8 mouse cellular contexts compared by ENCODE assay signal in genomic region chr17:66479813-66480490, GRCm38 (mm10). TPM values are rescaled to one million over a fixed set of nuclear protein-coding genes. Genes with fewer than 3 reads are reported as not detected.
DNase-seq lines count a peak whose midpoint lies in the region; ATAC-seq and TF ChIP-seq lines count a peak whose summit lies in the region.

No protein-coding gene starts in this region.

- peak overlapping the region; percentile 37 for H3K4me2 ChIP-seq in embryonic facial prominence, embryonic 15.5 days (replicated peaks)
- peak overlapping the region; percentile 49 for H3K4me2 ChIP-seq in hindbrain, postnatal 0 days (ENCODE audit: low read depth, low read length)
- H3K4me2 ChIP-seq in midbrain, postnatal 0 days (ENCODE audit: low read depth, low read length, poor library complexity, severe bottlenecking) = peak overlapping the region; percentile 28

- no peak overlapping the region for H3K9ac ChIP-seq in embryonic facial prominence, embryonic 15.5 days
- H3K9ac ChIP-seq in hindbrain, postnatal 0 days (replicated peaks; ENCODE audit: low read length) = no peak overlapping the region
- H3K9ac ChIP-seq in midbrain, postnatal 0 days (replicated peaks; ENCODE audit: low read length, poor library complexity, severe bottlenecking) = no peak overlapping the region

- ATAC-seq in erythroblast, adult 5-6 weeks (replicated peaks; ENCODE audit: low FRiP score, poor library complexity, severe bottlenecking) = no peak
- no peak for ATAC-seq in embryonic facial prominence, embryonic 15.5 days (ENCODE audit: insufficient number of reproducible peaks, low FRiP score, low TSS enrichment, low read depth)
- peak; percentile 19; the same call in 1 of the 2 replicates for ATAC-seq in hindbrain, postnatal 0 days
- peak; percentile 75 for ATAC-seq in midbrain, postnatal 0 days (ENCODE audit: low FRiP score)

- H3K27ac ChIP-seq in embryonic facial prominence, embryonic 15.5 days (replicated peaks) = no peak overlapping the region
- no peak overlapping the region for H3K27ac ChIP-seq in hindbrain, postnatal 0 days
- H3K27ac ChIP-seq in midbrain, postnatal 0 days (ENCODE audit: low read depth, low read length) = no peak overlapping the region

- no peak for TF ChIP-seq CTCF in hindbrain, postnatal 0 days (IDR thresholded peaks at IDR 0.05; ENCODE audit: low read depth)
- no peak for TF ChIP-seq CTCF in midbrain, postnatal 0 days (IDR thresholded peaks at IDR 0.05)

- H3K4me3 ChIP-seq in erythroblast, embryonic 14.5 days (replicated peaks) = peak overlapping the region; percentile 58
- peak overlapping the region; percentile 20 for H3K4me3 ChIP-seq in embryonic facial prominence, embryonic 15.5 days (replicated peaks)
- H3K4me3 ChIP-seq in hindbrain, postnatal 0 days (ENCODE audit: low read length) = no peak overlapping the region
- H3K4me3 ChIP-seq in midbrain, postnatal 0 days (ENCODE audit: low read depth, low read length) = no peak overlapping the region

- 11% methylated on average over 21 of the region's 21 CpGs for WGBS in embryonic facial prominence, embryonic 15.5 days
- WGBS in hindbrain, postnatal 0 days = 7% methylated on average over 21 of the region's 21 CpGs
- WGBS in midbrain, postnatal 0 days = 9% methylated on average over 21 of the region's 21 CpGs

- H3K36me3 ChIP-seq in erythroblast, embryonic 14.5 days (ENCODE audit: control insufficient read depth) = no peaks in the 10 kb centered on the region
- no peaks in the 10 kb centered on the region for H3K36me3 ChIP-seq in embryonic facial prominence, embryonic 15.5 days
- no peaks in the 10 kb centered on the region for H3K36me3 ChIP-seq in hindbrain, postnatal 0 days (ENCODE audit: insufficient read depth, low read length)
- no peaks in the 10 kb centered on the region for H3K36me3 ChIP-seq in midbrain, postnatal 0 days (ENCODE audit: insufficient read depth, low read length)

- peaks cover 23% of the 10 kb centered on the region for H3K4me1 ChIP-seq in erythroblast, embryonic 14.5 days (ENCODE audit: control insufficient read depth)
- peaks cover 9% of the 10 kb centered on the region for H3K4me1 ChIP-seq in embryonic facial prominence, embryonic 15.5 days
- H3K4me1 ChIP-seq in hindbrain, postnatal 0 days (ENCODE audit: insufficient read depth, low read length) = peaks cover 5% of the 10 kb centered on the region; the same call in 1 of the 2 replicates
- peaks cover 6% of the 10 kb centered on the region; the same call in 1 of the 2 replicates for H3K4me1 ChIP-seq in midbrain, postnatal 0 days (ENCODE audit: insufficient read depth, low read length)

- peaks cover under 1% of the 10 kb centered on the region; the same call in 1 of the 2 replicates for H3K9me3 ChIP-seq in erythroblast, embryonic 14.5 days (ENCODE audit: control insufficient read depth, low read length)
- no peaks in the 10 kb centered on the region for H3K9me3 ChIP-seq in embryonic facial prominence, embryonic 15.5 days (replicated peaks)
- no peaks in the 10 kb centered on the region for H3K9me3 ChIP-seq in hindbrain, postnatal 0 days (ENCODE audit: low read length)
- no peaks in the 10 kb centered on the region for H3K9me3 ChIP-seq in midbrain, postnatal 0 days (ENCODE audit: low read length)

- H3K27me3 ChIP-seq in erythroblast, embryonic 14.5 days (ENCODE audit: control insufficient read depth) = peaks cover 21% of the 10 kb centered on the region
- peaks cover 11% of the 10 kb centered on the region; the same call in 1 of the 2 replicates for H3K27me3 ChIP-seq in embryonic facial prominence, embryonic 15.5 days
- H3K27me3 ChIP-seq in hindbrain, postnatal 0 days (ENCODE audit: insufficient read depth, low read length) = no peaks in the 10 kb centered on the region; the same call in 1 of the 2 replicates
- no peaks in the 10 kb centered on the region for H3K27me3 ChIP-seq in midbrain, postnatal 0 days (ENCODE audit: insufficient read depth, low read length)

- peak; percentile 34 for DNase-seq in hindbrain, postnatal 0 days (ENCODE audit: low spot score)
- DNase-seq in midbrain, postnatal 0 days (ENCODE audit: low spot score) = peak; percentile 41
- no peak for DNase-seq in cerebellum, postnatal 4 days (ENCODE audit: low spot score in 2 of 2)
- no peak for DNase-seq in spleen, postnatal 10 days (ENCODE audit: low spot score in 2 of 2)
- DNase-seq in lung, postnatal 36 days = no peak

RNA-seq across cellular contexts. Expression of gene Mtcl1, which starts 30.4 kb away (rescaled TPM):
- not detected in 2 replicates for polyA plus RNA-seq in erythroblast, embryonic 14.5 days (2012)
- not detected in 2 replicates for total RNA-seq in erythroblast, adult 5-6 weeks (2015; ENCODE audit: low replicate concordance)
- total RNA-seq in erythroblast, adult 5-6 weeks (2017; ENCODE audit: low replicate concordance) = not detected in 2 replicates
- 5.3 and 5.8 TPM in 2 replicates for polyA plus RNA-seq in embryonic facial prominence, embryonic 15.5 days (2015; fragmentation: Nextera tagmentation; extraction: Ambion mirVana)
- 27.0 and 29.1 TPM in 2 replicates for total RNA-seq in hindbrain, postnatal 0 days (2014; rRNA removed)
- 13.8 and 14.7 TPM in 2 replicates for polyA plus RNA-seq in hindbrain, postnatal 0 days (2015; fragmentation: Nextera tagmentation; extraction: Ambion mirVana)
- 15.7 and 25.2 TPM in 2 replicates for total RNA-seq in midbrain, postnatal 0 days (2014; rRNA removed)
- 9.5 and 10.8 TPM in 2 replicates for polyA plus RNA-seq in midbrain, postnatal 0 days (2015; fragmentation: Nextera tagmentation; extraction: Ambion mirVana)

RNA-seq across cellular contexts. Expression of gene Rab12, which starts 39.6 kb away (rescaled TPM):
- 0.09 and 0.53 TPM in 2 replicates for polyA plus RNA-seq in erythroblast, embryonic 14.5 days (2012)
- total RNA-seq in erythroblast, adult 5-6 weeks (2015; ENCODE audit: low replicate concordance) = 5.0 and 5.6 TPM in 2 replicates
- total RNA-seq in erythroblast, adult 5-6 weeks (2017; ENCODE audit: low replicate concordance) = 5.3 and 10.1 TPM in 2 replicates
- 49.7 and 54.1 TPM in 2 replicates for polyA plus RNA-seq in embryonic facial prominence, embryonic 15.5 days (2015; fragmentation: Nextera tagmentation; extraction: Ambion mirVana)
- total RNA-seq in hindbrain, postnatal 0 days (2014; rRNA removed) = 67.0 and 69.3 TPM in 2 replicates
- 86.6 and 88.6 TPM in 2 replicates for polyA plus RNA-seq in hindbrain, postnatal 0 days (2015; fragmentation: Nextera tagmentation; extraction: Ambion mirVana)
- 102 and 112 TPM in 2 replicates for total RNA-seq in midbrain, postnatal 0 days (2014; rRNA removed)
- 90.5 and 95.3 TPM in 2 replicates for polyA plus RNA-seq in midbrain, postnatal 0 days (2015; fragmentation: Nextera tagmentation; extraction: Ambion mirVana)

Comparison
In these comparisons a context has a peak if more than half of its experiments do, and no peak if none do; other contexts are left out.
1. H3K4me3 ChIP-seq: peak in erythroblast, embryonic 14.5 days (single experiment) and embryonic facial prominence, embryonic 15.5 days (single experiment); none in hindbrain, postnatal 0 days (single experiment) and midbrain, postnatal 0 days (single experiment).
2. ATAC-seq: peak in hindbrain, postnatal 0 days (single experiment) and midbrain, postnatal 0 days (single experiment); none in erythroblast, adult 5-6 weeks (single experiment) and embryonic facial prominence, embryonic 15.5 days (single experiment).
3. DNase-seq: peak in hindbrain, postnatal 0 days (single experiment) and midbrain, postnatal 0 days (single experiment); none in cerebellum, postnatal 4 days (0 of 2), spleen, postnatal 10 days (0 of 2) and lung, postnatal 36 days (single experiment).
4. RNA of gene Rab12, which starts 39.6 kb away (polyA plus RNA-seq): 90.5 to 95.3 TPM in midbrain, postnatal 0 days, 86.6 to 88.6 TPM in hindbrain, postnatal 0 days and 49.7 to 54.1 TPM in embryonic facial prominence, embryonic 15.5 days; 0.09 to 0.53 TPM in erythroblast, embryonic 14.5 days; every median in the first group is over 10 times any median in the second.
5. Peak in every context shown above with its lines, with median percentiles within 50 percentile points of each other: H3K4me2 ChIP-seq.